Mouse (Mus musculus) urinary bladder, postnatal 14 days (tissue): ENCODE results near the gene Efna5.

Experiments
- DNase-seq: peaks from one replicate; pipeline ENCODE4 v3.0.0; 2021; ENCODE audit warnings: low spot score

Gene Efna5

GRCm38 (mm10) chr17:62657832-62658630 lies 223.1 kb downstream of the Efna5 start:
- DNase-seq, result no peak

- no peak for DNase-seq
Measured at GRCm38 (mm10) chr17:62657051-62657450, 224.1 kb downstream of the Efna5 start.

- no peak for DNase-seq
Measured at GRCm38 (mm10) chr17:62656591-62656990, 224.5 kb downstream of the Efna5 start.

GRCm38 (mm10) chr17:62655819-62656355 lies 225.2 kb downstream of the Efna5 start:
- no peak for DNase-seq

GRCm38 (mm10) chr17:62652451-62652850 lies 228.7 kb downstream of the Efna5 start:
- DNase-seq, result peak; percentile 42

GRCm38 (mm10) chr17:62651696-62652095 lies 229.4 kb downstream of the Efna5 start:
- DNase-seq, result no peak

- peak; percentile 59 for DNase-seq
Measured at GRCm38 (mm10) chr17:62649293-62649950, 231.7 kb downstream of the Efna5 start.

GRCm38 (mm10) chr17:62646836-62647235 lies 234.3 kb downstream of the Efna5 start:
- DNase-seq, result no peak

- DNase-seq, result no peak
Measured at GRCm38 (mm10) chr17:62642447-62643145, 238.5 kb downstream of the Efna5 start.

GRCm38 (mm10) chr17:62640654-62641053 lies 240.5 kb downstream of the Efna5 start:
- DNase-seq, result no peak

GRCm38 (mm10) chr17:62636896-62637295 lies 244.2 kb downstream of the Efna5 start:
- DNase-seq, result no peak

GRCm38 (mm10) chr17:62634937-62635336 lies 246.2 kb downstream of the Efna5 start:
- no peak for DNase-seq

GRCm38 (mm10) chr17:62628474-62628873 lies 252.6 kb downstream of the Efna5 start:
- no peak for DNase-seq

GRCm38 (mm10) chr17:62627508-62627907 lies 253.6 kb downstream of the Efna5 start:
- no peak for DNase-seq

- no peak for DNase-seq
Measured at GRCm38 (mm10) chr17:62625646-62626020, 255.5 kb downstream of the Efna5 start.

- DNase-seq, result no peak
Measured at GRCm38 (mm10) chr17:62624804-62625645, 256.1 kb downstream of the Efna5 start.

GRCm38 (mm10) chr17:62623224-62623623 lies 257.9 kb downstream of the Efna5 start:
- DNase-seq, result no peak

GRCm38 (mm10) chr17:62622481-62622880 lies 258.6 kb downstream of the Efna5 start:
- no peak for DNase-seq

GRCm38 (mm10) chr17:62615159-62615558 lies 266.0 kb downstream of the Efna5 start:
- DNase-seq, result no peak

- no peak for DNase-seq
Measured at GRCm38 (mm10) chr17:62614708-62615107, 266.4 kb downstream of the Efna5 start.

GRCm38 (mm10) chr17:62614237-62614636 lies 266.9 kb downstream of the Efna5 start:
- DNase-seq, result no peak

- no peak for DNase-seq
Measured at GRCm38 (mm10) chr17:62613232-62613631, 267.9 kb downstream of the Efna5 start.
